ENCODE assay signal across 12 mouse cellular contexts in the genomic region with DNA sequence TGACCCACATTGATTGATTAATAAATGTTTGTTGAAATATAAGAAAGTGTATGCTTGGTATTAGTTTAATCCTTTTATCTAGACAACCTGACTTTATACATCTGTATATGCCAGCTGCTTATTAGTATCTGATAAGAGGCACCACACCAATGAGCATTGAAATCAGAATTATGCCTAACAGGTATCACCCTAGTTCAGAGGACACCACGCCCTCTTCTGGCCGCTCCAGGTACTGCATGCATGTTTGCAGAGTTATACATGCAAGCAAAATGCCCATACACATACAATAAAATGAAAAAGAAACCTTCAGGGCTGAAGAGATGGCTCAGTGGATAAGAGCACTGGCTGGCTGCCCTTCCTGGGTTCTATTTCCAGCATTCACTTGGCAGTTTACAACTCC. TPM values are rescaled to one million over a fixed set of nuclear protein-coding genes. Genes with fewer than 3 reads are reported as not detected.
DNase-seq lines count a peak whose midpoint lies in the region; ATAC-seq lines count a peak whose summit lies in the region.
"Had no signal": no experiment of that assay in that cellular context is flagged by ENCODE, and none has a peak within 500 bp of the region (broad histone marks: within the 10 kb centered on the region; RNA-seq: fewer than 3 reads in every experiment).

No protein-coding gene starts in this region.

- H3K27ac ChIP-seq in liver, embryonic 11.5 days (ENCODE audit: low read depth, low read length): no peak overlapping the region
- H3K27ac ChIP-seq: forebrain, embryonic 15.5 days; hindbrain, embryonic 13.5 days; liver, embryonic 13.5 days had no signal

- 4% methylated on average over 2 of the region's 2 CpGs for WGBS in liver, embryonic 11.5 days

- H3K36me3 ChIP-seq in liver, embryonic 11.5 days (ENCODE audit: control insufficient read depth, insufficient read depth, low read length): no peaks in the 10 kb centered on the region
- H3K36me3 ChIP-seq: forebrain, embryonic 15.5 days; hindbrain, embryonic 13.5 days; liver, embryonic 13.5 days had no signal

- no peaks in the 10 kb centered on the region for H3K27me3 ChIP-seq in liver, embryonic 11.5 days (replicated peaks; ENCODE audit: control insufficient read depth, insufficient read depth, low read length)
- H3K27me3 ChIP-seq: forebrain, embryonic 15.5 days; hindbrain, embryonic 13.5 days; liver, embryonic 13.5 days had no signal

- H3K9me3 ChIP-seq in liver, embryonic 11.5 days (ENCODE audit: control insufficient read depth, low read length): no peaks in the 10 kb centered on the region
- H3K9me3 ChIP-seq: forebrain, embryonic 15.5 days; hindbrain, embryonic 13.5 days; liver, embryonic 13.5 days had no signal

- H3K4me2 ChIP-seq in liver, embryonic 11.5 days: no peak overlapping the region
- H3K4me2 ChIP-seq: forebrain, embryonic 15.5 days; hindbrain, embryonic 13.5 days; liver, embryonic 13.5 days had no signal

- DNase-seq in adrenal gland, postnatal 14 days: peak; percentile 40
- no peak for DNase-seq in adrenal gland, postnatal 10 days
- DNase-seq in liver (peak; percentile 45), ES-CJ7 (ENCODE audit: low read depth, low spot score) (peak; percentile 52)
- DNase-seq in liver, embryonic 11.5 days (ENCODE audit: low spot score): no peak
- peak; percentile 76 for DNase-seq in lung, postnatal 36 days
- DNase-seq in urinary bladder, postnatal 25 days (ENCODE audit: low spot score): no peak
- no peak for DNase-seq in layer of hippocampus, adult 9-11 months
- DNase-seq: cerebellum, adult 11-12 months; liver, embryonic 13.5 days had no signal

- H3K9ac ChIP-seq in liver, embryonic 11.5 days (ENCODE audit: low read depth, low read length): no peak overlapping the region
- H3K9ac ChIP-seq: forebrain, embryonic 15.5 days; hindbrain, embryonic 13.5 days; liver, embryonic 13.5 days had no signal

- H3K4me1 ChIP-seq in liver, embryonic 11.5 days (replicated peaks; ENCODE audit: control insufficient read depth, insufficient read depth, low read length): no peaks in the 10 kb centered on the region; the same call in 1 of the 2 replicates
- H3K4me1 ChIP-seq: forebrain, embryonic 15.5 days; hindbrain, embryonic 13.5 days; liver, embryonic 13.5 days had no signal

- no peak for ATAC-seq in liver, embryonic 11.5 days (replicated peaks; ENCODE audit: low FRiP score)
- ATAC-seq: forebrain, embryonic 15.5 days had no signal

- H3K4me3 ChIP-seq in liver, embryonic 11.5 days (ENCODE audit: low read depth, low read length): no peak overlapping the region
- H3K4me3 ChIP-seq: forebrain, embryonic 15.5 days; hindbrain, embryonic 13.5 days; liver, embryonic 13.5 days had no signal

RNA-seq across cellular contexts. Expression of gene Dram1, which starts 7.1 kb away (rescaled TPM):
- 6.0 and 7.8 TPM in 2 replicates for total RNA-seq in adrenal gland, postnatal 14 days (2021)
- total RNA-seq in adrenal gland, postnatal 10 days (2021): 1 to 10 TPM; 5.0 to 6.5 TPM
- polyA plus RNA-seq in liver, embryonic 11.5 days (2014; fragmentation: Nextera tagmentation; extraction: Ambion mirVana): 0.99 and 1.0 TPM in 2 replicates

RNA-seq across cellular contexts. Expression of gene Gnptab, which starts 7.1 kb away (rescaled TPM):
- 25.0 and 26.1 TPM in 2 replicates for total RNA-seq in adrenal gland, postnatal 14 days (2021)
- total RNA-seq in adrenal gland, postnatal 10 days (2021): 10 to 100 TPM; 20.0 to 33.8 TPM
- 10.1 and 11.4 TPM in 2 replicates for polyA plus RNA-seq in liver, embryonic 11.5 days (2014; fragmentation: Nextera tagmentation; extraction: Ambion mirVana)

Comparison
In these comparisons a context has a peak if more than half of its experiments do, and no peak if none do; other contexts are left out.
1. DNase-seq: peak in adrenal gland, postnatal 14 days (single experiment), liver (single experiment), ES-CJ7 (single experiment) and lung, postnatal 36 days (single experiment); none in adrenal gland, postnatal 10 days (single experiment), liver, embryonic 11.5 days (single experiment), urinary bladder, postnatal 25 days (single experiment) and layer of hippocampus, adult 9-11 months (single experiment).